Mouse (Mus musculus) small intestine, adult 2 months (tissue): Measurements from ENCODE around the gene Gm47969. TPM values are rescaled to one million over a fixed set of nuclear protein-coding genes. Genes with fewer than 3 reads are reported as not detected.

ENCODE experiments used
- H3K27ac ChIP-seq: fragments of 200-500 bp; 2 replicates; pipeline ENCODE4 v1.5.1; 2012; ENCODE audit warnings: low read depth, low read length, control low read depth, inconsistent platforms; ENCODE audit not compliant: insufficient read depth
- H3K27me3 ChIP-seq: fragments of 200-500 bp; 2 replicates; pipeline ENCODE4 v1.6.1; 2012; ENCODE audit warnings: mild to moderate bottlenecking, moderate library complexity, low read length, inconsistent platforms; ENCODE audit not compliant: control insufficient read depth, insufficient read depth
- H3K36me3 ChIP-seq: fragments of 200-500 bp; 2 replicates; pipeline ENCODE4 v1.6.1; 2012; ENCODE audit warnings: mild to moderate bottlenecking, low read length, control low read depth, inconsistent platforms; ENCODE audit not compliant: control insufficient read depth, insufficient read depth
- H3K4me1 ChIP-seq: fragments of 200-500 bp; 2 replicates; pipeline ENCODE4 v1.6.1; 2012; ENCODE audit warnings: low read length, inconsistent platforms, mixed read lengths; ENCODE audit not compliant: control insufficient read depth, insufficient read depth, insufficient read length
- H3K4me3 ChIP-seq: fragments of 200-500 bp; 2 replicates; pipeline ENCODE4 v1.5.1; 2012; ENCODE audit warnings: low read depth, mild to moderate bottlenecking, control low read depth, inconsistent platforms, low read length, moderate library complexity
- CTCF ChIP-seq: fragments of 200-500 bp; IDR thresholded peaks from 2 replicates; pipeline ENCODE4 v1.5.1; 2012; ENCODE audit warnings: low read depth, mild to moderate bottlenecking, control low read depth, inconsistent platforms, low read length, moderate library complexity, mixed read lengths; ENCODE audit not compliant: insufficient replicate concordance, insufficient read length; ENCODE audit errors: extremely low read depth
- POLR2A ChIP-seq: fragments of 200-500 bp; IDR thresholded peaks from 2 replicates; pipeline ENCODE4 v1.6.1; 2012; ENCODE audit warnings: low read depth, mild to moderate bottlenecking, control low read depth, inconsistent platforms, low read length, moderate library complexity
- WGBS: fragments of 180-500 bp; shearing (Covaris S2); methylation state at CpG from one replicate; pipeline ENCODE4 v1.1.7; 2018; 5-methylcytosine and 5-hydroxymethylcytosine counted together
- polyA plus RNA-seq: library from polyadenylated mRNA; depleted of rRNA; stranded (reverse); fragments of >200 nt; gene quantifications from 2 replicates; pipeline ENCODE4 v1.2.3, GENCODE M21; 2012

Gene Gm47969
- polyA plus RNA-seq, 1 experiment = not detected

- no peak overlapping the region for H3K4me3 ChIP-seq
- WGBS = 53% methylated on average over 1 of the region's 1 CpGs
- no peaks in the 10 kb centered on the region for H3K36me3 ChIP-seq
- no peak for TF ChIP-seq CTCF
- peak overlapping the region; percentile 69; the same call in 1 of the 2 replicates for H3K27ac ChIP-seq
- no peaks in the 10 kb centered on the region for H3K27me3 ChIP-seq
- H3K4me1 ChIP-seq = no peaks in the 10 kb centered on the region; the same call in 1 of the 2 replicates
These were observed 13.7 kb downstream of the Gm47969 start for GRCm38 (mm10) chr1:83058481-83058880.

GRCm38 (mm10) chr1:83059278-83059677, 14.5 kb downstream of the Gm47969 start, which contains the start of gene A030005K14Rik:
Gene A030005K14Rik (minus strand): TSS chr1:83059378.
- Histone ChIP-seq H3K36me3 (no peaks in the 10 kb centered on the region), H3K4me1 (no peaks in the 10 kb centered on the region; the same call in 1 of the 2 replicates), H3K27ac (peak within 1 kb of the TSS; percentile 69; the same call in 1 of the 2 replicates), H3K4me3 (no peak within 1 kb of the TSS), H3K27me3 (no peaks in the 10 kb centered on the region)
- 88% methylated on average over 9 of the region's 9 CpGs for WGBS
- TF ChIP-seq POLR2A = no peak
- no peak for TF ChIP-seq CTCF

- WGBS = 90% methylated on average over 4 of the region's 4 CpGs
- Histone ChIP-seq H3K36me3 (no peaks in the 10 kb centered on the region), H3K4me1 (no peaks in the 10 kb centered on the region; the same call in 1 of the 2 replicates), H3K4me3 (no peak within 1 kb of the TSS), H3K27ac (no peak within 1 kb of the TSS), H3K27me3 (no peaks in the 10 kb centered on the region)
- TF ChIP-seq CTCF (no peak), POLR2A (no peak)
These were observed 15.9 kb downstream of the Gm47969 start, which contains the start of gene Krtap28-13 for GRCm38 (mm10) chr1:83060643-83061042. Gene Krtap28-13 (plus strand): TSS chr1:83060930.

- Histone ChIP-seq H3K27me3 (0 out of 2 replicates have a peak, but pooled peaks cover 4% of the 10 kb centered on the region), H3K27ac (no peak overlapping the region), H3K36me3 (no peaks in the 10 kb centered on the region), H3K4me1 (no peaks in the 10 kb centered on the region), H3K4me3 (no peak overlapping the region)
- TF ChIP-seq POLR2A (no peak), CTCF (peak; percentile 57; the same call in 1 of the 2 replicates)
- 8% methylated on average over 3 of the region's 3 CpGs for WGBS
These were observed 20.1 kb downstream of the Gm47969 start for GRCm38 (mm10) chr1:83064851-83065250.

GRCm38 (mm10) chr1:83066577-83066976, 21.8 kb downstream of the Gm47969 start:
- Histone ChIP-seq H3K4me1 (no peaks in the 10 kb centered on the region), H3K4me3 (no peak overlapping the region), H3K36me3 (no peaks in the 10 kb centered on the region), H3K27ac (no peak overlapping the region), H3K27me3 (0 out of 2 replicates have a peak, but pooled peaks cover 4% of the 10 kb centered on the region)
- 95% methylated on average over 4 of the region's 4 CpGs for WGBS
- TF ChIP-seq CTCF = no peak
- no peak for TF ChIP-seq POLR2A

GRCm38 (mm10) chr1:83067205-83067604, 22.5 kb downstream of the Gm47969 start:
- no peak overlapping the region for H3K27ac ChIP-seq
- H3K27me3 ChIP-seq = 0 out of 2 replicates have a peak, but pooled peaks cover 4% of the 10 kb centered on the region
- no peak overlapping the region for H3K4me3 ChIP-seq
- no peaks in the 10 kb centered on the region for H3K4me1 ChIP-seq
- no peaks in the 10 kb centered on the region for H3K36me3 ChIP-seq
- 90% methylated on average over 10 of the region's 10 CpGs for WGBS
- TF ChIP-seq CTCF (no peak), POLR2A (no peak)

- 51% methylated on average over 15 of the region's 15 CpGs for WGBS
- no peak overlapping the region for H3K27ac ChIP-seq
- no peak overlapping the region for H3K4me3 ChIP-seq
- TF ChIP-seq POLR2A (no peak), CTCF (no peak)
- 0 out of 2 replicates have a peak, but pooled peaks cover 5% of the 10 kb centered on the region for H3K27me3 ChIP-seq
- H3K36me3 ChIP-seq = no peaks in the 10 kb centered on the region
- H3K4me1 ChIP-seq = no peaks in the 10 kb centered on the region
These were observed 30.9 kb downstream of the Gm47969 start for GRCm38 (mm10) chr1:83075526-83076189.
